Mouse (Mus musculus): ENCODE data around the gene Klk9.
A peak's percentile ranks its signal among the peaks of the same experiment; 100 is the strongest.

Klk9 gene

DNA sequence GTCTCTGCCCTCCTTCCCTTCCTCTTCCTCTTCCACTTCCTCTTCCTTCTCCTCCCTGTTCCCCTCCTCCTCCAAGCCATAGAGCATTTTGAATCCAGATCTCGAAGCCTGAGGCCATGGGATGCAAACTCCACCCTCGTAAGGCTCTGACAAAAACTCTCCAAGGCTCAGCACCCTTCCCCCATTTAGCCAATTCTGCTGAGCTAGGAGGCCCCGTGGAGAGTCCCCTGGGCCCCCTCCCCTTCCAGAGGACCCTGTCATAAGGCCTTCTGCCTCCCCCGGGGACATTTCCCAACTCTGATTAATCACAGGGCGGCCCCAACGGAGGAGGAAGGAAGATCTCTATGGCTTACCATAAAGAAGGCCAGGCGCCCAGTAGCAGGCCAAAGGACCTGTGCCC is at the start of gene Klk9:
Gene Klk9, plus strand, starts transcription at position 301 of the 400 bp plus-strand sequence.
- no peak for DNase-seq

DNA sequence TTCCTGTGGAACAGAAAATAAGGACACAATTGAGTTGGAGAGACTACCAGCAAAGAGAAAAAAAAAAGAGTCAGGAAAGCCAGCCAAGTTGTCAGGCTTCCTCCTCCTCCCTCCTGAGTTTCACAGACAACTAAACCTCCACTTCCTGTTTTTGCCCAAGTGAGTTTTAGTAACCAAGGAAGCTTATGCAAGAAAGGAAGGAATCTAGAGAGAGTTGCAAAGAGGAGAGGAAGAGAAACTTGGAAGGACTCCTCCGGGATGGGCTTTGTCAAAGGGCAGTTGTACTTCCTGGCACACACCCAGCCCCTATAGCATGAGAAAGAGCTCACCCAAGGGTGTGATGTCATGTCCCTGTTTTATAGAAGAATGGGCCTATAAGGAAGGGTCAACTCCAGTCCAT is 43.9 kb upstream of the Klk9 start:
- DNase-seq = no peak

- no peak for DNase-seq
Observed at GRCm38 (mm10) chr7:43752806-43753205, 38.9 kb upstream of the Klk9 start.

DNA sequence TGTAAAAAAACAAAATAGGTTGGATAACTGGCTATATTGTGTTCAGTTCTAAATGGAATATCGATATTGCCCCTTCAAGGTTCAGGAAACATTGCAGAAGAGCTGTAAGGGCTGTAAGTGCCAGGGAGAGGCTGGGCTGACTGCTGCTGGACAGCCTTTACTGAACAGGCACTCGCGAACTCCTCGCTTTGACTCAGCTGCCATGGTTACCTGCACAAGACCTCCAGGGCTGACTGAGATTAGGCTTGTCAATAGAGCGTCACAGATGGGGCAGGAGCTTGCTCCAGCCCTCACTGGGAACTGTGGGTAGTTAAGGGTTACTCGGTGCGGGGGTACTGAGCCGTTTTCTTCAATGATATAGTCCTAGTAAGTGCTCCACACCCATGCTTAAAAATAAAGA is 25.2 kb upstream of the Klk9 start:
- no peak for DNase-seq

- DNase-seq = no peak
Observed at GRCm38 (mm10) chr7:43768597-43768996, 23.1 kb upstream of the Klk9 start, which contains the start of gene Klk12. TSS of gene Klk12 (plus strand) at chr7:43768897.

GRCm38 (mm10) chr7:43769636-43770035 is 22.1 kb upstream of the Klk9 start:
- DNase-seq = no peak

GRCm38 (mm10) chr7:43770701-43771100 is 21.0 kb upstream of the Klk9 start:
- DNase-seq = no peak

DNA sequence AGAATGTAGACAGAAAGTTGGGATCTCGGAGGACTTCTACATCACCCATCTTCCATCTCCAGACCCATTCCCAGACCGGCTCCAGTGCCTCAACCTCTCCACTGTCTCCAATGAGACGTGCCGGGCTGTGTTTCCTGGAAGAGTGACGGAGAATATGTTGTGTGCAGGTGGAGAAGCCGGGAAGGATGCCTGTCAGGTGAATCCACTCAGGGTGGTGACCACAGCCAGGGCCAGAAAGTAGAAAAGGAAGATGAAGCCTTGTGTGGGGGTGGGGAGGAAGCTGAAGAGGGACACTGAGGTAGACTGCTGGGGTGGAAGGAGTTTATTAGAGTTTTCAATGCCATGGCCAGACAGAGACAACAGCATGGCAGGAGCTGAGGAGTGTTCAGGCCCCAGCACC is 19.8 kb upstream of the Klk9 start:
- no peak for DNase-seq

DNA sequence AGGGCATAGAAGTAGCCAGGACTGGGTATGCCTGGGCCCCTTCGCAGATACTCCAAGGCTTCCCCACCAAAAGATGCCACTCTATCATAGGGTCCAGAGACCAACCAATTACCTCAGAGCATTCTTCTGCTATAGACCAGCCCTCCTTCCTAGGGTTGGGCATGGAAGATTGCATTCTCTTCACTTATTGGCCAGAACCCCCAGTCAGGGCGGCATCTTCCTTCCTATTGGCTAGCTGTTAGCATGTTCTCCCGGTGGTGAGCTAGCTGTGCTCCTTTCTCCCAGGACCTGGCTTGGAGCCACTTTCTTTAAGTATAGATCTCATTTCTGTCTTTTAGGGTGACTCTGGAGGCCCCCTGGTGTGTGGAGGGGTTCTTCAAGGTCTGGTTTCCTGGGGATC is 18.8 kb upstream of the Klk9 start:
- DNase-seq = no peak

- DNase-seq = no peak
Observed at GRCm38 (mm10) chr7:43774364-43774763, 17.3 kb upstream of the Klk9 start, which contains the start of gene Klk11. TSS of gene Klk11 (plus strand) at chr7:43774604.

DNA sequence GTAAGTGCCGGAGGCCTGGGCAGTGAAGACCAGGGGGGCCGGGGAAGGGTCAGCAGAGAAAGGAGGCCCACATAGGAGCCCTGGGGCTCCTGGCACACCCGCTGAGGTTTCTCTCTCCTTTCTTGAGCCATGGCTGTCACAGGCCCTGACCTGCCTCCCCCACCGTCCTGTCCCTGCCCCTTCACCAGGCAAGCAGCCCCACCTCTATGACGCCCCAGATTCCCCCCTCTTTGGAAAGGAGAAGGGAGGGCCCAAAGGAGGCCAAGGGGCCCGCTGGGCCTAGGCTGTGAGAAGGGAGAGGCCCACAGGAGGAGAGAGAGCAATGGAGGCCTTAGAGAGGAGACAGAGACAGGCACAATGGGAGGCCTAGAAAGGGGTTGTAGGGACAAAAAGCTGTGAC is 16.9 kb upstream of the Klk9 start:
- no peak for DNase-seq

- DNase-seq = no peak
Observed at GRCm38 (mm10) chr7:43775311-43776057, 16.2 kb upstream of the Klk9 start.

DNA sequence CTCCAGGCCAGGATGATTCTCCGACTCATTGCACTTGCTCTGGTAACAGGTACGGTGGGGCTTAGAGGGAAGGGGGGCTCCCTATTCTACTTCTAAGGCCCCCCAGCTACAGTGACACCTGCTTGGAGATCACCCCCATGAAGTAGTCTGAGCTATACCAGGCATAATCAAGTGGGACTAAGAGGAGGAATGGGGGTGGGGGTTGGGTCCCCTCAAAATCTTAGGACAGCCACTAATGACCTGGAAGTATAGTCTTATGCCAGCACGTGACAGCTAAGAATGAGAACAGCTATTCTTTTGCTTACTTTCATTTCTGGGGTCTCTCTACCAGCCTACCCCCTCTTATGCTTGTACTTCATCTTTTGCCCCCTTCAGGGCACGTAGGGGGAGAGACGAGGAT is 15.2 kb upstream of the Klk9 start:
- no peak for DNase-seq

GRCm38 (mm10) chr7:43777423-43777822 is 14.3 kb upstream of the Klk9 start:
- no peak for DNase-seq

GRCm38 (mm10) chr7:43778176-43778970 is 13.3 kb upstream of the Klk9 start:
- no peak for DNase-seq

- no peak for DNase-seq
Observed at GRCm38 (mm10) chr7:43780241-43780640, 11.4 kb upstream of the Klk9 start.

DNA sequence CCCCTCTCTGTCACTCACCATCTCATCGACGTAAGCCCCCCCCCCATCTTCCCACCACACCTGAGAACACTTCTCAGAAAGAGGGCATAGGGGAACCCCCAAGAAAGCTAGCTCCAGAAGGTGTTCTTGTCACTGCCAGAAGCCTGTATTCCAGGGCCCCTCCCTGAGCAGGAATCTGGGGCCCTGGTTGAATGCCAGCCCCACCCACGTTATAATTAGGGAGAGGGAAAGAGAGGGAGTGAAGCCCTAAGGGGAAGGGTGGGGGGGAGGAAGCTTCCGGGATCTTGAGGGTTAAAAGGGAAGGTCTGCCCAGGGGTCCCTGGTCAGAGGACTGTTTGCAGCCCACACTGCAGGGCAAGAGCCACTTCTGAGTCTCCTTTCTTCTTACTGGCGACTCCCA is 10.9 kb upstream of the Klk9 start, which contains the start of gene Klk10:
Gene Klk10, plus strand, starts transcription at position 290 of the 400 bp plus-strand sequence.
- DNase-seq = no peak

DNA sequence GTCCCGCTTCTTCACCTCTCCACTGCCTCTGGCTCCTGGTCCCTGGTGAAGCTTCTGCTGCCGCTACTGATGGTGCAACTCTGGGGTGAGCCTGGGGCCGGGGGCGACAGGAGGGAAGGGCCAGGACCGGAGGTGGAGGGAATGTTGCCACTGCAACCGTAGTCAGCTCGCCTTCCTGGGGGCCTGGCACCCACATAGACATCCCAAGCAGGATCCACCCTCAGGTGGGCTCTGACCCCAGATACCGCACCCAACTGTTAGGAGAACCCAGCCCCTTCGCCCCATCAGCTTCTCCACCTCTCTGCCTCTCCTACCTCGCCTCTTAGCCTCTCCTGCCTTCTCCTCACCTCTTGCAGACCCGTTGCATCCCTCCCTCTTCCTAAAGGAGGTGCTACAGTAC is 10.2 kb upstream of the Klk9 start:
- DNase-seq = no peak

GRCm38 (mm10) chr7:43782275-43783265 is 9.1 kb upstream of the Klk9 start:
- DNase-seq = peak; percentile 36 to 75

DNA sequence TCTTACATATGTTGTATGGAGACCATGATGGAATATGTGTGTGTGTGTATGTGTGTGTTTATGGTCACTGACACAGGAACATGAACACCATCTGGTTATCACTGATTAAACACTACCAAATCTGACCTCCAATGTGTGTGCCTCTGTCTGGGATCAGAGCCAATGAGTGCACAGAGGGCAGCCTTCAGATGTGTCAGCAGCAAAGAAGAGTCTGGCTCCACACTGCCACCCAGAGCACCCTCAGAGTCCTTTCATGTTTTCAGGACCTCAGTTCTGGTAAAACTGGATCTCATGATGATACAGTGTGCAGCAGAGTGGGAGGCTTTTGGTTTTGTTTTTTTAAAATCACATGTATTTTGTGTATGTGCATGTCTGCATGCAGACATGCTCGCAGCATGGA is 6.4 kb upstream of the Klk9 start:
- no peak for DNase-seq

DNA sequence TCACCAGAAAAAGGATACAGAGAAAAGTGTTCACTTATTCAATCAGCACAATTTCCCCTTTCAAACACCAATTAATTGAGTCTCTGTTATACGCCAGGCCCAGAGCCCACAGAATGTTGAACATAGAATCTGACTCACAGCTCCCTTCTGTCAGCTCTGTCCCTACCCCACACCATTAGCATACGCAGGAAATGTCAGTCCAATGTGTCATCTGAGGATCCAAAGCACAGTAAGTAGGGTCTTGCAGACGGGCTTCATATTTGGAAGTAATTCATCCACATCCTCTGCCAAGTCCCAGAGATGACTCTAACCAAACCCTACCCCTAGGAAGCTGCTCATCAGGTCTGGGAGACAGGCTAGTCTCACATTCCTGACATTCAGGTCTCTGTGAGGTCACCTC is 3.6 kb upstream of the Klk9 start:
- no peak for DNase-seq

- no peak for DNase-seq
Observed at GRCm38 (mm10) chr7:43789295-43789694, 2.4 kb upstream of the Klk9 start.

GRCm38 (mm10) chr7:43796355-43796754 is 4.7 kb downstream of the Klk9 start:
- DNase-seq = no peak

Data from spleen, adult 18-20 months (tissue).